ENCODE assay signal across 19 mouse cellular contexts in the genomic region with DNA sequence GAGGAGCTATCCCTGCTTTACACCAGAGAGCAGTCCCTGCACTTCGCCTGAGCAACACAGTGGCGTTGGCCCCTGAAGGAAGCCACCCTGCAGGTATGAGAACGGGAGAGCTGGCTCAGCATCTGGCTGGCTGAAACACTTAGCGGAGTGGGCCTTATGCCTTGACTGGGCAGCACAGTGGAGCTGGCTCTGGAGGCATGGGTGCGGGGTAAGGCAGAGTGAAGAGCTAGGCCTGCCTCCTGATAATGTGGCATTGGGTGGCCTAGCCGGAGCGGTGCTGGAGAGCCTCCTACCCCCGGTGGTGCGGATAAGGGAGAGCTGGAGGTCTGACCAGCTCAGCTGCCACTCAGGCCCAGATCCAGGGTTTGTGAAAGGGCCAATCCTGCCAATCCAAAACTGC. TPM values are rescaled to one million over a fixed set of nuclear protein-coding genes. Genes with fewer than 3 reads are reported as not detected.
DNase-seq lines count a peak whose midpoint lies in the region; ATAC-seq and TF ChIP-seq lines count a peak whose summit lies in the region.
"Had no signal": no experiment of that assay in that cellular context is flagged by ENCODE, and none has a peak within 500 bp of the region (broad histone marks: within the 10 kb centered on the region; RNA-seq: fewer than 3 reads in every experiment).

No protein-coding gene starts in this region.

- no peaks in the 10 kb centered on the region for H3K9me3 ChIP-seq in hindbrain, embryonic 16.5 days (ENCODE audit: control insufficient read depth, low read length)
- no peaks in the 10 kb centered on the region for H3K9me3 ChIP-seq in hindbrain, embryonic 12.5 days (replicated peaks)
- no peaks in the 10 kb centered on the region for H3K9me3 ChIP-seq in E14TG2a.4 (ENCODE audit: low read length)
- H3K9me3 ChIP-seq: embryonic facial prominence, embryonic 13.5 days; forebrain, embryonic 13.5 days; G1E; heart, embryonic 13.5 days had no signal

- no peaks in the 10 kb centered on the region for H3K27me3 ChIP-seq in hindbrain, embryonic 16.5 days (replicated peaks; ENCODE audit: control insufficient read depth, insufficient read depth, low read length)
- no peaks in the 10 kb centered on the region for H3K27me3 ChIP-seq in hindbrain, embryonic 12.5 days
- H3K27me3 ChIP-seq in E14TG2a.4 (ENCODE audit: insufficient read depth, low read length): peaks cover 2% of the 10 kb centered on the region; the same call in 1 of the 2 replicates
- H3K27me3 ChIP-seq: embryonic facial prominence, embryonic 13.5 days; forebrain, embryonic 13.5 days; heart, embryonic 13.5 days had no signal

- H3K36me3 ChIP-seq in hindbrain, embryonic 16.5 days (ENCODE audit: control insufficient read depth, insufficient read depth, low read length): no peaks in the 10 kb centered on the region
- H3K36me3 ChIP-seq in hindbrain, embryonic 12.5 days: no peaks in the 10 kb centered on the region
- no peaks in the 10 kb centered on the region for H3K36me3 ChIP-seq in E14TG2a.4 (ENCODE audit: insufficient read depth, low read length)
- H3K36me3 ChIP-seq: embryonic facial prominence, embryonic 13.5 days; G1E had no signal

- WGBS in hindbrain, embryonic 16.5 days: 88% methylated on average over 9 of the region's 9 CpGs
- WGBS in hindbrain, embryonic 12.5 days: 90% methylated on average over 9 of the region's 9 CpGs

- H3K4me1 ChIP-seq in hindbrain, embryonic 16.5 days (ENCODE audit: control insufficient read depth, insufficient read depth, low read depth, low read length): no peaks in the 10 kb centered on the region
- H3K4me1 ChIP-seq in hindbrain, embryonic 12.5 days: no peaks in the 10 kb centered on the region
- H3K4me1 ChIP-seq in E14TG2a.4 (replicated peaks; ENCODE audit: low read depth, low read length): peaks cover 12% of the 10 kb centered on the region
- H3K4me1 ChIP-seq: embryonic facial prominence, embryonic 13.5 days; forebrain, embryonic 13.5 days; heart, embryonic 13.5 days had no signal

- H3K4me3 ChIP-seq in hindbrain, embryonic 16.5 days (ENCODE audit: low read length): no peak overlapping the region
- H3K4me3 ChIP-seq in hindbrain, embryonic 12.5 days: no peak overlapping the region
- peak overlapping the region; percentile 43; the same call in 1 of the 2 replicates for H3K4me3 ChIP-seq in E14TG2a.4 (replicated peaks; ENCODE audit: low read length)
- H3K4me3 ChIP-seq: embryonic facial prominence, embryonic 13.5 days; forebrain, embryonic 13.5 days; heart, embryonic 13.5 days had no signal

- no peak overlapping the region for H3K27ac ChIP-seq in hindbrain, embryonic 16.5 days (ENCODE audit: low read depth, low read length)
- H3K27ac ChIP-seq in hindbrain, embryonic 12.5 days: no peak overlapping the region
- H3K27ac ChIP-seq: embryonic facial prominence, embryonic 13.5 days; forebrain, embryonic 13.5 days; heart, embryonic 13.5 days; hindbrain, postnatal 0 days had no signal

- 0 out of 2 replicates have a peak, but pooled peaks have one; percentile 38 for ATAC-seq in hindbrain, embryonic 16.5 days
- no peak for ATAC-seq in hindbrain, embryonic 12.5 days (ENCODE audit: low FRiP score)
- ATAC-seq: forebrain, postnatal 0 days had no signal

- H3K4me2 ChIP-seq in hindbrain, embryonic 16.5 days (ENCODE audit: low read length): no peak overlapping the region
- no peak overlapping the region for H3K4me2 ChIP-seq in hindbrain, embryonic 12.5 days (replicated peaks)
- H3K4me2 ChIP-seq: embryonic facial prominence, embryonic 13.5 days; forebrain, embryonic 13.5 days; heart, embryonic 13.5 days had no signal

- no peak for TF ChIP-seq CTCF in E14TG2a.4 (conservative IDR thresholded peaks at IDR 0.05; ENCODE audit: low read length)

- peak; percentile 60 for DNase-seq in cerebellum, adult 9-11 months
- no peak for DNase-seq in cerebellum, adult 11 months
- peak; percentile 22 for DNase-seq in R1 (ENCODE audit: low read depth, low spot score)
- no peak for DNase-seq in urinary bladder, postnatal 36 days (ENCODE audit: low spot score in 2 of 2)
- DNase-seq: adrenal gland, adult 2 months; adrenal gland, postnatal 25 days; forebrain, postnatal 0 days; gastrocnemius, postnatal 14 days; heart, postnatal 36 days; kidney, adult 11 months; kidney, adult 9 months had no signal

- H3K9ac ChIP-seq in hindbrain, embryonic 16.5 days (ENCODE audit: low read depth, low read length): no peak overlapping the region
- H3K9ac ChIP-seq in hindbrain, embryonic 12.5 days: no peak overlapping the region
- H3K9ac ChIP-seq: embryonic facial prominence, embryonic 13.5 days; forebrain, embryonic 13.5 days; forebrain, postnatal 0 days; heart, embryonic 13.5 days had no signal

RNA-seq across cellular contexts. Expression of a gene that starts 15.8 kb away (rescaled TPM):
- 61.6 and 61.8 TPM in 2 replicates for polyA plus RNA-seq in hindbrain, embryonic 16.5 days (2015; fragmentation: Nextera tagmentation; extraction: Ambion mirVana)
- 49.3 and 53.4 TPM in 2 replicates for polyA plus RNA-seq in hindbrain, embryonic 12.5 days (2016; fragmentation: Nextera tagmentation; extraction: Ambion mirVana)

RNA-seq across cellular contexts. Expression of a gene that starts 34.1 kb away (rescaled TPM):
- 14.0 and 21.5 TPM in 2 replicates for polyA plus RNA-seq in hindbrain, embryonic 16.5 days (2015; fragmentation: Nextera tagmentation; extraction: Ambion mirVana)
- 27.9 and 29.0 TPM in 2 replicates for polyA plus RNA-seq in hindbrain, embryonic 12.5 days (2016; fragmentation: Nextera tagmentation; extraction: Ambion mirVana)

Comparison
In these comparisons a context has a peak if more than half of its experiments do, and no peak if none do; other contexts are left out.
1. DNase-seq: peak in cerebellum, adult 9-11 months (single experiment) and R1 (single experiment); none in cerebellum, adult 11 months (single experiment) and urinary bladder, postnatal 36 days (0 of 2).